Mouse (Mus musculus) adipocyte (in vitro differentiated cells): Measurements from ENCODE around the gene Agap1.

Experiments used
- DNase-seq: peaks from one replicate; pipeline ENCODE4 v3.0.0-alpha.2; 2016; ENCODE audit warnings: low spot score

The Agap1 gene

DNA sequence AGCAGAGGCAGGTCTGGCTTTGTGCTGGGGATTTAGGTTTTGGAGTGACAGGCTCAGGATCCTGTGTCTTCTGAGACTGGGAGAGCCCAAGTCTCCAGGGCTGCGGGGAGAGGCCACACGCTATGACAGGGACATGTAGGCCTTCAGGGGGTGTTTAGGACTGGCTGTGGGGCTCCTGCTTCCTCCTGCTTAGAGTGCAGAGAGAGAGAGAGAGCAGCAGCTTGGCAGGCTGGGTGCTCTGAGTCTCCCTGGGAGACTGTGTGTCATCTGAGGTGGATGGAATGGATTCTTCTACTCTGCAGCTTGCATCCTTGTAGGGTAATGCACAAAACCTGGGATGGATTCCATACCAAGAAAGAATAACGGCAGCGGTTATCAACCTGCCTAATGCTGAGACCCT is 122.4 kb downstream of the Agap1 start:
- peak; percentile 75 for DNase-seq

DNA sequence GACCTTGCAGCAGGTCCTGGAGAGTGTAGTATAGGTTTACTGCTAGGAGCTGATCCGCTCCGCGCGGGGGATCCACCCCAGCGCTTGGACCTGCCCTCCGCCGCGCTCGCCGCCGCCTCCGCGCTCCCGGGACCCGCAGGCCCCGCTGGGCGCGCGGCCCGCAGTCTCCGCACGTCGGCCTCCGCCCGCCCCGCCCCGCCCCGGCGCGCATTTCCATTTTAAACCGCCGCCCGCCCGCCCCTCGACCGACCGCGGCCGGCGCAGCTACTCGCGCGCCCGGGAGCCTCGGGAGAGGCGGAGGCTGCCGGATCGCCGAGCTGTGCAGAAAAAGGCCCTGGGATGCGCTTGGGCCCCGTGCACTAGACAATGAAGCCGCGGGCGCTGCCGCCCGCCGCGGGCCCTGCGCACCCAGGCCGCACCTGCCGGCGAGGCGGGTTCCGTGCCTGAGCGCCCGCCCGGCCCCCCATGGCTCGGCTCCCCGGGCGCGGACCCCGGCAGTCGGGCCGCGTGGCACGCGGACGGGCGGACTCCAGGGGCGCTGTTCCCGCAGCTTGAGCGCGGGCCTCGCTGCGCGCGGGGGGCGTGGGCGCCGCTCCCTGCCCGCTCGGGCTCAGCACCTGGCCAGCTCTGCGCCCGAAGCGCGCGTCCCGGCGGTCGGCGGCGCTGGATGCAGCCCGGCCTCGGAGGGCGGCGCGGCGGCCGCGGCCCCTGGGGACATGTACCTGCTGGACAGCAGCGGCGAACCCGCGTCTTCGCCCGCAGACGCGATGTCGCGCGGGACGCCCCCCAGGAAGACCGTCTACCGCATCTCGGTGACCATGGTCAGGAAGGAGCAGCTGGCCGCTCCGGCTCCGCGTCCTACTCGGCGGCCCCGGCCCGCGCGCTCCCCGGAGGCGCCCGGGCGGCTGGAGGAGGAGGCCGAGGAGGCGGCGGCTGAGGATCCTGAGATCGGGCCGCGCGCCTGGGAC is 125.7 kb downstream of the Agap1 start:
- peak; percentile 74 for DNase-seq

GRCm38 (mm10) chr1:89580999-89581765 is 126.6 kb downstream of the Agap1 start:
- DNase-seq, result no peak

- DNase-seq, result no peak
Observed at GRCm38 (mm10) chr1:89581766-89582125, 127.1 kb downstream of the Agap1 start.

- DNase-seq, result no peak
Observed at GRCm38 (mm10) chr1:89583369-89583768, 128.8 kb downstream of the Agap1 start.

DNA sequence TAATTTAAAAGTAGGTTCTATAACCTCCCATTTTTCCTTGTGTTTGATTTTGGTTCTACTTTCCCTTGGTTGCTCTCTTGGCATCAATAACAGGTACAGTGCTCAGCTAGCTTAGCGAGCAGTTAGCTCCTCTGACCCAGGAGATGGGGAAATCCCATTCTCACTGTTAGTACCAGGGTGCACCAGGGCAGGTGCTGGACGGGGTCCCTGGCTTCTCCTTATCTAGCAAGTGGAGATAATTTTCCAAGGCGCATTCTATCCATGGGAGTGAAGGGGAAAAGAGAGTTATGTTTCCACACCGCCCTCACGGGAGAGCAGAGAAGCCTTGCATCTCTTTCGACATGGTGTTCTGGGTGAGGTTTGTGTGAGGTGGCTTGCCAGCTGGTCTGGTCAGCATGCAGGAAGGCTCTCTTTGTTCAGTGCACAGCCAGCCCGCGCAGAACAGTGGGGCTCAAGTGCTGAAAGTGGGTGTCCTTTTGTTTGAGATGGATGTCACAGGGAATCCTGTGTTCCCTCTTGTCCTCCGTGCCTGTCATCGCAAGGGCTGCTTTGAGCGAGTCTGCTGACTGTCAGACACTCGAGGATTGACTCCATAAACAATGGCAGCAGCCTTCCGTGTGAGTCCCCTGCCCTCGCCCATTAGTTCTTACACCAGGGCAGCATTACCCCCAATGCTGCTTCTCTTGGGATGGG is 132.5 kb downstream of the Agap1 start:
- DNase-seq, result no peak

DNA sequence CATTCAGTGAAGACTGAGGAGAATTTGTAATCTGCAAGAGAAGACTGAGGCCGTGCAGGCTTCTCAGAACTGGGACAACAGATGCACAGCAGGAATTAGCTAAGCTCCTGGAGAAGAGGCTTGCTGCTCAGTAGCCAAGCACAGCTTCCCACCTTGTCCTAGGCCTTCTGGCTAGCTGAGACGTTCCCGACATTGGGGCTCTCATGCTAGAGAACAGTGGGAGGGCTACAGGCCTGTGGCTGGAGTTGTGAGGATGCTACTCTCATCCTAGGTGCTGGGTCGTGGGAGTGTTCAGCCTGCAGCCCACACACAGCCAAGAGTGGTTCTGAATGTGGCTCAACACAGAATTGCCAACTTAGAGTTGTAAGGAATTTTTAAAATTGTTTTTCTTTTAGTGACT is 133.5 kb downstream of the Agap1 start:
- no peak for DNase-seq

- DNase-seq, result no peak
Observed at GRCm38 (mm10) chr1:89590994-89591393, 136.4 kb downstream of the Agap1 start.

GRCm38 (mm10) chr1:89593219-89593618 is 138.6 kb downstream of the Agap1 start:
- no peak for DNase-seq

GRCm38 (mm10) chr1:89594999-89595398 is 140.4 kb downstream of the Agap1 start:
- DNase-seq, result no peak

DNA sequence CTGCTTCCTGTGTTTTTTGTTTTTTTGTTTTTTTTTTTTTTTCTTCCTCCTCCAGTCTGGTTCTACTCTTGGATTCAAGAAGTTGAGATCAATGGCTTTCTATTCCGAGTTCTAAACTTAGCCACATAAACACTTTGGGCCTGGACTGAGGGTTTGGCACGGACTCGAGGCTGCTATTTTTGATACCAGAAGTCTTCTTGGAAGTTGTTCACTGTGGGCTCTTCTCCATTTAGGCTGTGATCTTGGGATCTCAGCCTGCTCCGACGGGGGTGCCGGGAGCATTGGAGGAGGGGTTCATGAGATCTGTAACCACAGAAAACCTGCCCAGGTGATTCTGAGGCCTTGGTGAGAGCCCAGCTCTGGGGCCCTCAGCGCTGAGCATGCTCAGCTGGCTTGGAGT is 140.8 kb downstream of the Agap1 start:
- no peak for DNase-seq

DNA sequence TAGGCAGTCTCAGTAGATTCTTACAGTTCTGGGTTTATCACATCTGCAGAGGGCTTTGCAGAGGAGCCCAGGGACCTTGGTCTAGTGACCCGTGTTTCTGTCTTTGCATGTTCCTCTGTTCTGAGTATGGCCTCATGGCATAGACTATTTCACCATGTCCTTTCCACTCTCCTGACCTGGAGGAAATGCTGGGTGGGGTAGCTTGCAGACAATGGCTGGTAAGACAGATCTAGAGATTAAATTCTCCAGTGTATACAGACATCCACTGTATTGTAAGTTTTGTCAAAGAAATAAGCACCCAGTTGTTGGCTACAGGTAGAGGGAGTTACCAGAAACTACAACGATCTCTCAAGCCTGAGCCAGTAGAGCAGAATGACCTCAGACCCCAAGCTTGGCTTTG is 141.6 kb downstream of the Agap1 start:
- DNase-seq, result no peak

- no peak for DNase-seq
Observed at GRCm38 (mm10) chr1:89598906-89599305, 144.3 kb downstream of the Agap1 start.

DNA sequence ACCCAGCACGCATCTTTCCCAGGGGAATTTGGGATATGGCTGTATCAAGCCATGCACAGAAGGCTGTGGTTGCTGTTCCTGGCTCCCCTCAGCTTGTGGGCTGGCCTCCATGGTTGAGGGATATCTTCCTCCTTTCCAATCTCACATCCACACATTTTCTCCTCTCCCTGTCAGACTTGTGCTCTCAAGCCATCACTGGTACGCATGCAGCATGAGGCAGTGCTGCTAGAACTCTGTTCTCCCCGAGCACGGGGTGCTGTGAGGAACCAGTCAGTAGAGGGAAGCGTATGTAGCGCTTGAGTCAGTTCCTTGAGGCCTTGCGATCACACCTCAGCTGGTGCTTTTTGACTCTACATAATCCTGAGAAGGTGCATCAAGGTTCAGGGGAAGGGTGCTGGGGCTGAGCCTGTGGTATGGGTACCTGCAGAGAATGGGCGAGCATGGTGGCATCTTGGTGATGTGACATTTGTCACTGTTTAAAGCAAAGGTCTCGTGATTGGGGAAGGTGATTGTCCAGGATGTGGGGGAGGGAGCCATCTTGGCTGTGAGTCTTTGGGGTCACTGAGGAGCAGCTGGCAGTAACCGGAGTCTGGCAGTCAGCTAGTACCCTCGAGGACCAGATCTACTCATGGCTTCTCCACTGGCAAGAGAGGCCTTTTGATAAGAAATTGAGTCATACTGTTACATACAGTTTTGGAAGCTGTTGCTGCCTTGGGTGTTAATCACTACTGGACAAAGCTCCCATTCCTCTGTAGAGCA is 145.6 kb downstream of the Agap1 start:
- no peak for DNase-seq

DNA sequence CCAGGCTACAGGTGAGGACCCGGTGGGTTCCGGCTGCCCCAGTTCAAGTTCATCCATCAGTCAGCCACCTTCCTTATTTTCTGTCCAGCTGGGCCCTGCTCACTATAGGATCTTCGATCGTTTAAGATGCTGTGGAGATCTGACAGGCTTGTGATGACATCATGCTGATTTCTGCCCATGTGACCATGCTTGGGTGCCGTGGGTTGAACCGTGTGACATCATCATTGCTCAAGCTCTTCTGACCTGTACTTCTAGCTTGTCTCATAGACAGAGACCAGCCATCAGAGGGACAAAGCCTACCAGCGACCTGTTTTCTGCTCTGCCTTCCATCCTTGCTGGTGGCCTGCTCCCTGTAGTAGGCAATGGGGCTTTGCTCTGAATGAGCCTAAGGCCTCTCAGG is 146.7 kb downstream of the Agap1 start:
- DNase-seq, result no peak

DNA sequence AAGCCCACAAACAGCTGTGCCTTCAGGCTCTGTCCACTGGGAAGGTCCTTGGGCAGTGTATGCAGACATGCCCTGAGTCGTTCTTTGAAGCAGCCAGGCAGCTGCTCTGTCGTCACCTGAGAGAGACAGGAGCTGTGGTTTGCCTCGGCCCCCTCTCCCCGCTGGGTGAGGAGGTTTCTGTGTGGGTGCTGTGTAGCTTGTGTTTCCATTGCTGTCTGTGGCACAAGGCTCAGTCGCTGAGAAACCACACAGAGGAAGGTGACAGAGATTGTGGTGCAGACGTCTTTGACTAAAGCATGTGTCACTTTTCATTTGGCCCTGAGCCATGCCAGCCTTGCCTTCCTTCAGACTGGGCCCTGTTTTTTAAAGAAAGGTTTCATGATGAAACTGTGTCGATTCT is 148.3 kb downstream of the Agap1 start:
- no peak for DNase-seq

DNA sequence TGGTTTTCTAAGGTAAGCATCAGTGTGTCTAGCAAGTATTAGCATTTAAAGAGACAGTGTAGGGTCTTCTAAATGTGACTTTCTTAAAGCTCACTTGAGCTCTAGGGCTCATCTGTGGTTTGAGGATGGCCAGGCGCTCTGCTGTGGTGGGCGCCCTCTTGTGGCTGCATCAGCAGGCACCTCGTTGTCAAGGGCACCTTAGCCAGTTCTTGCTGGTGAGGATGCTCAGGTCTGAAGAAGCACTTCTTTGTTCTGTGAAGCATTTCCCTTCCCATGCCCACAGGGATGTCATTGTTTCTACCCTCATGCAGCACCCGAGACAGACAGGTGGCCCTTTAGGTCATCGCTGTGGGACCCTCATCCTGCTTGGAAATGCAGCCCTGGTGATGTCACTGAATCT is 152.0 kb downstream of the Agap1 start:
- DNase-seq, result peak; percentile 55

- no peak for DNase-seq
Observed at GRCm38 (mm10) chr1:89608766-89609165, 154.2 kb downstream of the Agap1 start.

DNA sequence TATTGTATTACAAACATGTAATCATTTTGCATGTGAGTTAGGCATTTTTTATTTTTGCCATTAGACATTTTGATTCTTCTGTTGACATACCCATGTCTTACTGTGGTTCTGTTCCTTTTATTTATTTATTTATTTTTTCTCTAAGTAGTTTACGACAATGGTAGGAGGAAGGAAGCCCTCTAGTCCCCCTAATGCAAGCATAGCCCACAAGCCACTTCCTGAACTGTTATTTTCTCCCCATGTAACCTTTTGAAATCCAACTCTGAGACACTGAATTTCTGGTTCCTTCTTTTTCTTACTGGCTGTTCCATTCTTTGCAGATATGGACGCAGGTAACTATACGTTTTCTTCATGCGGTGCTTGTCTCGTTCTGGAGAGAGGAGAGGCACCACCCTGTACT is 155.4 kb downstream of the Agap1 start:
- DNase-seq, result no peak

- no peak for DNase-seq
Observed at GRCm38 (mm10) chr1:89611521-89611920, 156.9 kb downstream of the Agap1 start.

DNA sequence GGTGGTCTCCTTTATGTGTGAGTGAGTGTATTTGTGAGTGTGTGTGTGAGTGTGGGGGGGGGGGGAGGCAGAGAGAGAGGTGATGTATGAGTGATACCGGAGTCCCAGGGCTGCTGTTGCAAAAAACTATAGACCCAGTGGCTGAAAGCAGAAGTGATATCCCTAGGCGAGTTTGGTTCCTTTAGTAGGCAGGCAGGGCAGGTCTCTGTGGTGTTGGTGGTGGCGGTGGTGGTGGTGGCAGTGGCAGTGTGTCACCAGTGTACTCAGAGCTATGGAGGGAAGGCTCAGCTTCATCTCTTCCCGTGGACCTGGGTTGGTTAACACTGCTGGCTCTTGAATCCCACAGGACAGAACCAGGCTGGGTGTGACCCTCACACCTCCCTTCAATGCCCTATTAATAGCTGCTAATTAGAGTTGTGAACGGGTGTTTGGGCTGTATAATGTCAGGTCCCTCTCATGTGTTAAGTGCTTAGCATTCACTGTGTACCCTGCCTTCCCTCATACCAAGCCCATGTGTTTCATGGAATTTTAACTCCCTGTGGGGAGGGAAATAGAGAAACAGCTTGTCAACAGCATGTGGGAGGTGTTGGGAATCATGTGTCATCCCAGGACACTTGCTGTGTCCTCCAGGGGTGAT is 158.7 kb downstream of the Agap1 start:
- DNase-seq, result no peak
